Mouse (Mus musculus): Measurements from ENCODE around the gene Socs3. TPM values are rescaled to one million over a fixed set of nuclear protein-coding genes. Genes with fewer than 3 reads are reported as not detected.

Gene Socs3
- total RNA-seq, 2 experiments from 2014 or later = 4.4 to 6.1 TPM

GRCm38 (mm10) chr11:117993190-117994175 is 23.6 kb upstream of the Socs3 start:
- intact Hi-C loops (cut with DNase I) = no loop called here
- H3K27ac ChIP-seq = peak overlapping the region; percentile 67
- TF ChIP-seq CTCF (IDR thresholded peaks at IDR 0.05) = no peak

GRCm38 (mm10) chr11:117991502-117992470 is 21.9 kb upstream of the Socs3 start:
- no peak for DNase-seq (ENCODE audit: extremely low spot score in 1 of 2, low spot score in 2 of 2)
- intact Hi-C loops (cut with DNase I) = no loop called here
- no peak for TF ChIP-seq CTCF (IDR thresholded peaks at IDR 0.05)

More at GRCm38 (mm10) chr11:117993190-117994175, 23.6 kb upstream of the Socs3 start:
- H3K4me3 ChIP-seq = no peak overlapping the region
- DNase-seq (ENCODE audit: extremely low spot score in 1 of 2, low spot score in 2 of 2) = no peak

GRCm38 (mm10) chr11:117989926-117990325 is 20.1 kb upstream of the Socs3 start:
- intact Hi-C loops (cut with DNase I) = no loop called here
- TF ChIP-seq CTCF (IDR thresholded peaks at IDR 0.05) = peak; percentile 24
- Histone ChIP-seq H3K4me3 (no peak overlapping the region), H3K27ac (no peak overlapping the region)
- DNase-seq (ENCODE audit: extremely low spot score in 1 of 2, low spot score in 2 of 2) = no peak

More at GRCm38 (mm10) chr11:117991502-117992470, 21.9 kb upstream of the Socs3 start:
- H3K27ac ChIP-seq = no peak overlapping the region
- H3K4me3 ChIP-seq = no peak overlapping the region

- TF ChIP-seq CTCF (IDR thresholded peaks at IDR 0.05) = no peak
- intact Hi-C loops (cut with DNase I) = no loop called here
- Histone ChIP-seq H3K27ac (no peak overlapping the region), H3K4me3 (no peak overlapping the region)
- no peak for DNase-seq (ENCODE audit: extremely low spot score in 1 of 2, low spot score in 2 of 2)
Measured at GRCm38 (mm10) chr11:117989241-117989640, 19.4 kb upstream of the Socs3 start.

- intact Hi-C loops (cut with DNase I) = loop anchor here (2.0 kb wide), 1 partner anchor 17 kb away; the partner anchor contains the start of gene Socs3
- peak overlapping the region; percentile 98; the same call in 1 of the 2 replicates for H3K27ac ChIP-seq
- no peak for TF ChIP-seq CTCF (IDR thresholded peaks at IDR 0.05)
Measured at GRCm38 (mm10) chr11:117987968-117988367, 18.1 kb upstream of the Socs3 start.

GRCm38 (mm10) chr11:117987032-117987451 is 17.2 kb upstream of the Socs3 start:
- intact Hi-C loops (cut with DNase I) = loop anchor here (2.0 kb wide), 1 partner anchor 16 kb away; the partner anchor contains the start of gene Socs3

More at GRCm38 (mm10) chr11:117987968-117988367, 18.1 kb upstream of the Socs3 start:
- no peak for DNase-seq (ENCODE audit: extremely low spot score in 1 of 2, low spot score in 2 of 2)
- H3K4me3 ChIP-seq = peak overlapping the region; percentile 91

GRCm38 (mm10) chr11:117986126-117987031 is 16.5 kb upstream of the Socs3 start, which contains the start of gene Pgs1:
TSS of gene Pgs1 (plus strand) at chr11:117986292.
- TF ChIP-seq CTCF (IDR thresholded peaks at IDR 0.05) = no peak
- H3K4me3 ChIP-seq = peak within 1 kb of the TSS; percentile 91
- peak; percentile 92 for DNase-seq (ENCODE audit: extremely low spot score in 1 of 2, low spot score in 2 of 2)
- H3K27ac ChIP-seq = peak within 1 kb of the TSS; percentile 98
- intact Hi-C loops (cut with DNase I) = loop anchor here (2.0 kb wide), 1 partner anchor 16 kb away; the partner anchor contains the start of gene Socs3

More at GRCm38 (mm10) chr11:117987032-117987451, 17.2 kb upstream of the Socs3 start:
- H3K27ac ChIP-seq = peak overlapping the region; percentile 98
- peak in 1 of 2 experiments; percentile 35 for DNase-seq (ENCODE audit: extremely low spot score in 1 of 2, low spot score in 2 of 2)
- TF ChIP-seq CTCF (IDR thresholded peaks at IDR 0.05) = no peak
- H3K4me3 ChIP-seq = peak overlapping the region; percentile 91

GRCm38 (mm10) chr11:117983770-117984169 is 13.9 kb upstream of the Socs3 start:
- no peak overlapping the region for H3K27ac ChIP-seq
- no peak for DNase-seq (ENCODE audit: extremely low spot score in 1 of 2, low spot score in 2 of 2)
- intact Hi-C loops (cut with DNase I) = no loop called here
- H3K4me3 ChIP-seq = no peak overlapping the region
- no peak for TF ChIP-seq CTCF (IDR thresholded peaks at IDR 0.05)

GRCm38 (mm10) chr11:117982426-117982825 is 12.6 kb upstream of the Socs3 start:
- intact Hi-C loops (cut with DNase I) = no loop called here

GRCm38 (mm10) chr11:117979388-117979787 is 9.5 kb upstream of the Socs3 start:
- H3K4me3 ChIP-seq = no peak overlapping the region
- H3K27ac ChIP-seq = no peak overlapping the region
- no peak for DNase-seq (ENCODE audit: extremely low spot score in 1 of 2, low spot score in 2 of 2)
- intact Hi-C loops (cut with DNase I) = no loop called here
- no peak for TF ChIP-seq CTCF (IDR thresholded peaks at IDR 0.05)

More at GRCm38 (mm10) chr11:117982426-117982825, 12.6 kb upstream of the Socs3 start:
- Histone ChIP-seq H3K4me3 (no peak overlapping the region), H3K27ac (no peak overlapping the region)
- TF ChIP-seq CTCF (IDR thresholded peaks at IDR 0.05) = no peak
- DNase-seq (ENCODE audit: extremely low spot score in 1 of 2, low spot score in 2 of 2) = no peak

Measured in left cerebral cortex, adult 2 months (tissue).